Mouse (Mus musculus) heart, embryonic 14.5 days (tissue): ENCODE measurements around the gene Stmn1. TPM values are rescaled to one million over a fixed set of nuclear protein-coding genes. Genes with fewer than 3 reads are reported as not detected.

Experiments used
- ATAC-seq: fragments of 200-750 bp; cut with Nextera tagmentation; 2 replicates; pipeline ENCODE4 v1.8.0; 2017; ENCODE audit warnings: low read depth, moderate TSS enrichment; ENCODE audit not compliant: insufficient number of reproducible peaks, insufficient read depth, low FRiP score
- H3K27ac ChIP-seq, 2 experiments: fragments of 200-500 bp in 1 of 2; fragments of 300-500 bp in 1 of 2; sonication (generic) in 1 of 2; replicated peaks in 1 of 2; 2 replicates each; pipeline ENCODE4 v1.5.1; 2012 to 2014; ENCODE audit warnings: low read depth in 2 of 2, low read length in 2 of 2, control low read depth in 1 of 2, mild to moderate bottlenecking in 1 of 2, mixed read lengths in 1 of 2; ENCODE audit not compliant: control insufficient read depth in 1 of 2, insufficient read depth in 1 of 2
- H3K27me3 ChIP-seq: fragments of 300-500 bp; sonication (generic); 2 replicates; pipeline ENCODE4 v1.6.1; 2014; ENCODE audit warnings: mild to moderate bottlenecking, low read length, control low read depth; ENCODE audit not compliant: control insufficient read depth, insufficient read depth
- H3K36me3 ChIP-seq: fragments of 300-500 bp; sonication (generic); 2 replicates; pipeline ENCODE4 v1.6.1; 2014; ENCODE audit warnings: mild to moderate bottlenecking, control low read depth, low read length, mixed read lengths; ENCODE audit not compliant: control insufficient read depth, insufficient read depth
- H3K4me1 ChIP-seq, 2 experiments: fragments of 200-500 bp in 1 of 2; fragments of 300-500 bp in 1 of 2; sonication (generic) in 1 of 2; 2 replicates each; pipeline ENCODE4 v1.6.1; 2012 to 2014; ENCODE audit warnings: low read length in 2 of 2, control low read depth in 1 of 2, mixed read lengths in 1 of 2; ENCODE audit not compliant: control insufficient read depth in 2 of 2, insufficient read depth in 2 of 2
- H3K4me2 ChIP-seq: fragments of 300-500 bp; sonication (generic); 2 replicates; pipeline ENCODE4 v1.6.1; 2014; ENCODE audit warnings: mild to moderate bottlenecking, low read length
- H3K4me3 ChIP-seq, 2 experiments: fragments of 200-500 bp in 1 of 2; fragments of 300-500 bp in 1 of 2; sonication (generic) in 1 of 2; 2 replicates each; pipeline ENCODE4 v1.5.1; 2012 to 2014; ENCODE audit warnings: low read length in 2 of 2, mild to moderate bottlenecking in 2 of 2, control low read depth in 1 of 2, low read depth in 1 of 2, moderate library complexity in 1 of 2; ENCODE audit not compliant: control insufficient read depth in 1 of 2, insufficient read depth in 1 of 2
- H3K9ac ChIP-seq: fragments of 300-500 bp; sonication (generic); 2 replicates; pipeline ENCODE4 v1.6.1; 2014; ENCODE audit warnings: mild to moderate bottlenecking, low read length
- H3K9me3 ChIP-seq: fragments of 300-500 bp; sonication (generic); 2 replicates; pipeline ENCODE4 v1.6.1; 2016; ENCODE audit warnings: low read length, control low read depth; ENCODE audit not compliant: control insufficient read depth
- WGBS: fragments of 180-500 bp; shearing (Covaris S2); extraction: QIAGEN DNeasy Blood & Tissue Kit; methylation state at CpG from one replicate; pipeline ENCODE4 v1.1.7; 2014; 5-methylcytosine and 5-hydroxymethylcytosine counted together
- polyA plus RNA-seq: library from polyadenylated mRNA; unstranded; fragments of >200 nt; fragmentation: Nextera tagmentation; extraction: Ambion mirVana; gene quantifications from 2 replicates; pipeline ENCODE4 v1.2.1, GENCODE M21; 2014

Stmn1 gene
- polyA plus RNA-seq, 1 experiment from 2014 or later = 977 TPM

DNA sequence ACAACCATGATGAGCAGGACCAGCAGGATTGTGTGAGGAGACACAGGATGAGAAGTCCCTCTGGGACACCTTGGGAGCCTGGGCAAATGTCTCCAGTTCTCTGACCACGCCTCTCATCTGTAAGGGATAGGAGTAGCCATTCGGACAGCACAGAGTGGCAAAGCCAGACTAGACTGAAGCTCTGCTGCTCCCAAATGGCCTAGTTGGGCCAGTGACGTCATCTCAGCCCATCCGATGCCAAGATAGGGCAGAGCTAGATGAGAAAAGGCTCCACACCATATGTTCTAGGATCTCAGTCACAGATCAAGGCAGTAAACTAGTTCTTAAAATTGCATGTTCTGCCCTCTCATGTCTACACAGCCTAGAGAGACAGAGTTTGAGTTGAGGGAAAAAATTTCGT, 9.3 kb upstream of the Stmn1 start:
- Histone ChIP-seq H3K4me3 (no peak overlapping the region), H3K27me3 (peaks cover 13% of the 10 kb centered on the region), H3K27ac (no peak overlapping the region), H3K4me2 (no peak overlapping the region), H3K4me1 (peaks cover 2 to 4% of the 10 kb centered on the region in 2 experiments; a peak in 2 of 4 replicates), H3K36me3 (no peaks in the 10 kb centered on the region), H3K9me3 (no peaks in the 10 kb centered on the region), H3K9ac (no peak overlapping the region)
- ATAC-seq = no peak
- WGBS = 75% methylated on average over 5 of the region's 5 CpGs

DNA sequence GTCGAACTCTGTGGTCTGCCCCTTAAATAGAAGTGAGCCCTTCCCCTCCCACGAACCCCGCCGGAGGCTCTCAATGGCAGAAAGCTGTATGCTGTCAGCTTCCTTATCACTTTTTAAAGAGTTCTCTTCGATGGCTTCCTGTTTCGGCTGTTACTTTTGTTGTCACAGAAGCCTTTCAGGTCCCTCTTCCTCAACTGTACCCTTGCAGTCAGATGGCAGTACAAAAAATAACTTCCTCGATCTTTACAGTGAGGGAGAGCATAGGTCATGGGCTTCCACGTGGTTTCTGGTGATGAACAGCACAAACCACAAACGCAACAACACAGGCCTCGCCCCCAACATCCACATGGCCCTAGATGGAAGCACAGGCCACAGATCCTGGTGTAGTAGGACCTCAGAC, 7.8 kb upstream of the Stmn1 start:
- H3K4me2 ChIP-seq = no peak overlapping the region

DNA sequence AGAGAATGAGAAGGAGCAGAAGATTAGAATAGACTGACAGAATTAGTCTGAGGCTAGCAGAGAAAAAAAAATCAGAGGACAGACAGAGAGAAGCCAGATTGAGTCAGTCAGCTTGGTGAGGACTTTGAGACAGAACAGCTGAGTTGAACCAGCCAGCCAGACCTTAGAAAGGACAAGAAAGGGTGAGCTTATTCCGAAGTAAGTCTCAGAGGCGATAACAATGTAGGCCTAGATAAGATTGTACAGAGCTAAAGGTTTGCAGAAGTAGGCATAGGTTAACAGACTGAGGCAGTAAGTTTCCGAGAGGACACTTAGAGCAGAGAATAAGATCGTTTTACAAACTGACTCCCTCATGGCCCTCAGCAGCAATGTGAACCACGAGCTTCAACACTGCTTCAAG, 6.9 kb upstream of the Stmn1 start:
- H3K9me3 ChIP-seq = no peaks in the 10 kb centered on the region
- H3K27me3 ChIP-seq = no peaks in the 10 kb centered on the region
- no peak overlapping the region for H3K4me3 ChIP-seq
- ATAC-seq = no peak
- WGBS = 61% methylated on average over 5 of the region's 5 CpGs
- no peak overlapping the region for H3K9ac ChIP-seq
- no peaks in the 10 kb centered on the region for H3K36me3 ChIP-seq
- peaks cover 2 to 4% of the 10 kb centered on the region in 2 experiments; a peak in 1 of 4 replicates for H3K4me1 ChIP-seq
- H3K27ac ChIP-seq = no peak overlapping the region
- H3K4me2 ChIP-seq = no peak overlapping the region

More for the DNA sequence above, 7.8 kb upstream of the Stmn1 start:
- no peak for ATAC-seq
- peaks cover 2 to 4% of the 10 kb centered on the region in 2 experiments; a peak in 2 of 4 replicates for H3K4me1 ChIP-seq
- no peaks in the 10 kb centered on the region for H3K9me3 ChIP-seq
- no peak overlapping the region for H3K9ac ChIP-seq
- H3K27me3 ChIP-seq = peaks cover 2% of the 10 kb centered on the region; the same call in 1 of the 2 replicates
- H3K4me3 ChIP-seq = no peak overlapping the region
- H3K36me3 ChIP-seq = no peaks in the 10 kb centered on the region
- no peak overlapping the region for H3K27ac ChIP-seq
- WGBS = 26% methylated on average over 10 of the region's 10 CpGs

DNA sequence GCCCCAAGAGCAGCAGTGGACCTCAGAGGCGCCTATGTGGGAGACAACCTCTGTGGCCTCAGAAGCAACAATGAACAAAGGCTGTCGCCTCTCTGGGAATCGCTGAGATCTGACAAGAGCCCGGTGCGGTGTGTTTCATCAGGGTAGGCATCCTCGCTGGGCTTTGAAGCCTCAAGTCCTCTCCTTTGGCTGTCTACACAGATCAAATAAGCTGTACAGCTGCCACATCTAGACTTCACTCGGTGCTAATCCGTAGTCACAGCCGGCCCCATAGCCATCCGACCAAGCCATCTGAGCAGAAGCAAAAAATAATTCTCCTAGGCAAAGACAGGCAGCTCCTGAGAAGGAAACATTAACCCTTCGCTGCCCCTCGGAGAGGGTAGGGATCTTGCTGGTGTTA, 2.3 kb upstream of the Stmn1 start:
- H3K4me1 ChIP-seq = peaks cover 3 to 8% of the 10 kb centered on the region in 2 experiments; a peak in 3 of 4 replicates
- ATAC-seq = no peak
- H3K27ac ChIP-seq = no peak overlapping the region
- no peaks in the 10 kb centered on the region for H3K9me3 ChIP-seq
- H3K27me3 ChIP-seq = no peaks in the 10 kb centered on the region
- H3K4me3 ChIP-seq = no peak overlapping the region
- WGBS = 40% methylated on average over 12 of the region's 12 CpGs
- H3K4me2 ChIP-seq = no peak overlapping the region
- peaks cover 3% of the 10 kb centered on the region for H3K36me3 ChIP-seq
- H3K9ac ChIP-seq = no peak overlapping the region

DNA sequence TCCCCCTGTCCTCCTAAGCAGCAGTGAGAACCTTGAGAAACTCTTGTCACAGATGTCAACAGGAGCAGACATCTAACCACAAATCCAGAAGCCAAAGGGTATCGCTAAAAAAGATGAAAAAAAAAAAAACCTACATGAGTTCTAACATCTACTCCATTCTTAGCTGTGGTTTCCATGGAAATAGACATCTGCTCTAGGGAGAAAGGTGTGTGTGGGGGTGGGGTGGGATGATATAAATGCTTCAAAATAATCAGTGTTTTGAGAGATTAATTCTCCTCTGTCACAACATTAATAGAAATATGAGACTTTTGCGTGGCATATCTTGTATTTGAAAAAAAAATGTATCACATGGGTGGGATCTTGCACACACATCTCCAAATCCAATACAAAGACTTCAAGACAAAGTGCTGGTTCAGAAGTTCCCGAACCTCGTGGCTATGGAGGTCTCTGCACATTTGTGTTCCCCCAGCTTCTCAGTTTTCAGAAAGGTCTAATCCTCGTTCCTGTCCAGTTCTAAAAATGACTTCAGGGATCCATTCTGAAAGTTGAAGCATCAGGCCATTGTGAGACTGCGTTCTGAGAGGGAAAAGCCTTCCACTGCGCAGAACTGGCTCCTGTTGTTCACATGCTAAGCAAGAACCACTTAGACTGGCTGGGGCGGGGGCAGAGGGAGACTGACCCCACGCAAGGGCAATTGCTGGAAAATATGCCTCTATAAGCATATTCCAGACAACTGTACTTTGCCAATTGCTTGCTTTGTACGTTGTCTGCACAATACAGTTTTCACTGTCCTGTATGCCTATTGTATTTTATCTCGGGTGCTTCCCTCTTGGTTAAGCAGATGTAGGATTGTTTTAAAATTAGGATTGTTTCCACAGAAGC, 1.5 kb upstream of the Stmn1 start:
- 67% methylated on average over 11 of the region's 11 CpGs for WGBS
- no peak overlapping the region for H3K4me3 ChIP-seq

DNA sequence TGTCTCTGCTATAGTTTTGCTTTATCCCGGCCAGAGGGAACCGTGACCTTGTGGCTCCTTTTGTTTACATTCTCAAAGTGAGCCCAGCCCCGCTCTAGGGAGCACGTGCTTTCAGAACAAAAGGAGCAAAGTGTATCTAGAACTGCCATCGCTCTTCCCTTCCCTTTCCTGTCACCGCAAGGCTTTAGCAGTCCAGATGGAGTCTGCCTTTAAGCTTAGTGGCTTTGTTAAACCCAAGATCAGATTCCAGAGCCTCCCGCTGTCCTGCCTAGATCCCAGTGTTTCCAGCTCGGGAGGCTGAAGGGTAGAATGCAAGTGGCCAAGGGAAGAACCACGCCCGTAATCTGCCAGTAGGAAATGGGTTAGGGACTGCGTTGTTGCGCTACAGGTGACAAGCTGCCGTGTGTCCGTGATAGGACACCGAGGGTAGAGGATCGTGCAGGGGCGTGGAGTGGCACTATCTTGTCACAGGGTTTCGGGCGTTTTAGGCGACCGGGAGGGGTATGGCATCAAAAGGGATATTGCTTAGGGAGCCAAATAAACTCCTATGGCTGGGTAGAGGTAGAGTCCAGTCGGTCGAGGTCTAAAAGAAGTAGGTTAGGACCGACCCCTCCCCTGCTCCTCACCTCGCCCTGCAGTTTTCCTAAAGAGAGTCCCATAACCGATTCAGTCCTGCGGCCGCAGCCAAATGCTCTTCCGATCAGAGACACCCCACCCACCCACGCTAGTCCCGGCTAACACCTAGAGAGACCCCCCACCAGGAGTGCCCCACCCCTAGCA, 495 bp upstream of the Stmn1 start:
- peak; percentile 13; the same call in 1 of the 2 replicates for ATAC-seq
- Histone ChIP-seq H3K4me2 (peak overlapping the region; percentile 99), H3K4me3 (peak overlapping the region; percentile 51 to 91), H3K4me1 (peaks cover 3 to 8% of the 10 kb centered on the region in 2 experiments; a peak in 3 of 4 replicates), H3K9ac (peak overlapping the region; percentile 72), H3K36me3 (peaks cover 22% of the 10 kb centered on the region), H3K27me3 (no peaks in the 10 kb centered on the region), H3K27ac (peak overlapping the region; percentile 35 to 88), H3K9me3 (peaks cover 4% of the 10 kb centered on the region; the same call in 1 of the 2 replicates)
- under 1% methylated on average over 31 of the region's 31 CpGs for WGBS

More for the DNA sequence above, 1.5 kb upstream of the Stmn1 start:
- H3K9me3 ChIP-seq = peaks cover 4% of the 10 kb centered on the region; the same call in 1 of the 2 replicates
- no peak overlapping the region for H3K27ac ChIP-seq
- H3K36me3 ChIP-seq = peaks cover 12% of the 10 kb centered on the region
- H3K9ac ChIP-seq = peak overlapping the region; percentile 72
- H3K4me2 ChIP-seq = peak overlapping the region; percentile 99
- no peaks in the 10 kb centered on the region for H3K27me3 ChIP-seq
- ATAC-seq = no peak
- H3K4me1 ChIP-seq = peaks cover 3 to 8% of the 10 kb centered on the region in 2 experiments; a peak in 3 of 4 replicates

DNA sequence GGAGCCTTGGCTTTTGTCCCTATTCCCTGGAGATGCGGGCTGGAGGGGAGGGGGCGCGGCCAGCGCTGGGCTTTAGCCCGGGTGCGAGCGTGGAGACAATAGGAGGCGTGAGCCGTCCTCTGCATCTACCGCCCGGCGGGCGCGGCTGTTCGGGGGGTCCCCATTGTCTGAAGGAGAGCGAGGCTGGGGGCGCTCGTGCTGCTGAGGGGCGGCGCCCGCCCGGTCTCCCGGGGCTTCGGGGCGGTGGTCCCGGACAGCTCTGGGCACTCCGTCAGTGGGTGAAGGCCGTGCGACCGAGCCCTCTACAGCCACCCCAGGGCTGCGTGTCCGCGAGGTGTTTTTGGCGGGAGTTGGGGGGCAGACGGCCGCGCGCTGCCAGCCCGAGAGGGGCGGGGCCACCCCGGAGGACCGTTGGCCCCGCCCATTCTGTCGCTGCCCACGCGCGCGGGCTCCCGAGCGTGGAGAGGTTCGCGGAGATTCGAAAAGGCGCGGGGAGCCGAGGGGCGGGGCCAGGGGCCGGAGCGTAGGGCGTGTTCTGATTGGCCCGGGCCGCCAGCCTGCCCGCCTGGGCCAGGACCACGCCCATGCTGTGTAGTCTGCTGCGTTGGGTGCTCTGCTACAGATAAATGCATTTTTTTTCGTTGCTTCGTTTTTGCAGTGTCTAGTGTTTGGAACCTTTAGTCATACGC, 602 bp downstream of the Stmn1 start:
- H3K4me1 ChIP-seq = peaks cover 3 to 8% of the 10 kb centered on the region in 2 experiments; a peak in 3 of 4 replicates
- H3K9ac ChIP-seq = peak overlapping the region; percentile 82
- H3K4me2 ChIP-seq = peak overlapping the region; percentile 99
- WGBS = under 1% methylated on average over 60 of the region's 68 CpGs
- peak overlapping the region; percentile 88 to 91 for H3K27ac ChIP-seq
- H3K27me3 ChIP-seq = no peaks in the 10 kb centered on the region
- peaks cover 29% of the 10 kb centered on the region for H3K36me3 ChIP-seq
- peak; percentile 83 for ATAC-seq
- H3K9me3 ChIP-seq = peaks cover 4% of the 10 kb centered on the region; the same call in 1 of the 2 replicates
- H3K4me3 ChIP-seq = peak overlapping the region; percentile 91 to 98
